Mouse (Mus musculus): ENCODE data around the gene Rdh19. TPM values are rescaled to one million over a fixed set of nuclear protein-coding genes. Genes with fewer than 3 reads are reported as not detected.
"Not testable (repeated sequence)": the region's sequence is repeated elsewhere in the genome, so short reads cannot be mapped to it uniquely, and the experiment has no call there.

Rdh19 gene
- total RNA-seq (2022): not detected

DNA sequence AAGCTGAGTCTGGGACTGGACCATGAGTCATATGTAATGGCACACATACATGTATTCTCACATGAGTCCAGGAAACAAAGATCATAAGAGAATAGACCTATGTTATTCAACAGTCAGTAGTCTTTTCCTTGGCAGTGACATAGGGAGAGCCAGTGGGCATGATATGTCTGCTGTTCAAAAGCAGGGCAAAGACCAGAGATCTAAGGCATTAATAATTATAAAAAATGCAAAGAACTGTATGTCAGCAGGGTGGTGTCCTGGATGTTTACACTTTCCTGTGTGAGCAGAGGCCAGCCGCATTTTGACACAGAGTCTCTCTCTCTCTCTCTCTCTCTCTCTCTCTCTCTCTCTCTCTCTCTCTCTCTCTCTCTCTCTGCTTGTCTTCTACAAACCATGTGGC is at the start of gene Rdh19:
Gene Rdh19 (plus strand): TSS at position 301 of the 400 bp plus-strand sequence.
- no peak for DNase-seq (ENCODE audit: low spot score in 2 of 2)

DNA sequence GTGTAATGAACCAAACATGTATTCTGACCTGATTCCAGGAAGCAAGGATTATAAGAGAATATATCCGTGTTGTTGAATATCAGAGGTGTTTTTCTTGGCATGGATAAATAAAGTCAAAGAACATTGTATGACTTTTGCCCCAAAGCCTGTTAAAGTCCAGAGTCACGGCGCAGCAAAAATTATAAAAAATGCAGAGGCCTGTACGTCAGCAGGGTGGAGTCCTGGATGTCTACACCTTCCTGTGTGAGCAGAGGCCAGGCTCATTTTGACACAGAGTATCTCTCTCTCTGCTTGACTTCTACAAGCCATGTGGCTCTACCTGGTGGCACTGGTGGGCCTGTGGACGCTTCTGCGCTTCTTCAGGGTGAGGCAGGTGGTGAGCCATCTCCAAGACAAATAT is 48.8 kb upstream of the Rdh19 start, which contains the start of gene Rdh16:
Gene Rdh16 (plus strand): TSS at position 262 of the 400 bp plus-strand sequence.
- DNase-seq (ENCODE audit: low spot score in 2 of 2): no peak

DNA sequence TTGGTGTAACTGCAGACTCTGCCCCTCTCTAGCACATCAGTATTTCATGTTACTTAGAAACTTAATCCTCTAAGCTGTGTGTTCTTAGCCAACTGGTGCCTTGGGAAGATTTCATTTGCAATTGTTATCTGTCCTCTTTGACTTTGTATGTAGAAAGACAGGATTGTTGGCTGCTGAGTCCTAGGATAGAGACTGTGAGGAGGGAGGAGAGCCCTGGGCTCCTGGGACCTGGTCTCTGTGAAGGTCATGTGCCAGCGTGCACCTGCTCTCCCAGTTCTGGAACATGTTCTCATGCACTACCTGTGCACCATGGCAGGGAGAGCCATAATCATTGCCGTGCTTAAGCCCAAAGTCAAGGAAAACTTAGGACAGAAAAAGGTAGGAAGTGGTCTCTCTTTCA is 48.1 kb upstream of the Rdh19 start:
- DNase-seq (ENCODE audit: low spot score in 2 of 2): no peak

DNA sequence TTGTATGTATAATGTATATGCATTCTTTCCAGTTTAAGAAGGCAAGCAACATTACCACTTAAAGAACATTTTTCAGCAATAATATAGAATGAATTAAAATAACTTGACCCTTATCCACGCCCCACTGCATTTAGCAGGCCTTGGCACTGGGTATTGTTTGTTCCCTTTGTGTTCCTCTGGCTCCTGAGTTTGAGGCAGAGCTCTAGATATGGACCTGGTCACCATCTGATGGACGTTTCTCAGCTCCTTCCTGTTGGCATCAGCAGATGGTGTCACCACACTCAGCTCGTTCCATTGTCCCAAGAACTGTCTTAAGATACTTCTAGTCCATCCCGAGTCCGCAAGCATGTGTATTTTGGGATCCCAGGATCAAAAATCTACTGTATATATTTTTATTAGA is 47.5 kb upstream of the Rdh19 start:
- no peak for DNase-seq (ENCODE audit: low spot score in 2 of 2)

DNA sequence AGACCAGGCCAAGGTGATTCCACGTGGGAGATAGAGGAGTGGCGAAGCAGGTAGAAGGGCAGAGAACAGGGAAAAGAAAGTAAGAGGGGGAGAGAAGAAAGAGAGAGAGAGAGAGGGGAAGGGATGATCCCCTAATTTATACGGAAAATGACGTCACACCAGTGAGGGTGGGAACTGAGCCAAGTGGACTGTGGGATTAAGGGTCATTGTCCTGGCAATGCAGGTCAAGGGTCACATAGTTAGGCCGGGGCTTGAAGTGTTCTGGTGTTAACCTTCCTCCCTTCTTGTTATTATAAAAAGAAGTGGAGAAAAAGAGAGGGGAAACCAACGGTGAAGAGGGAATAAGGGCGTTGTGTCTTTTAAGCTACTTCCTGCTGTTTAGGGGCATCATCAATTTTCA is 45.3 kb upstream of the Rdh19 start:
- DNase-seq (ENCODE audit: low spot score in 2 of 2): no peak

DNA sequence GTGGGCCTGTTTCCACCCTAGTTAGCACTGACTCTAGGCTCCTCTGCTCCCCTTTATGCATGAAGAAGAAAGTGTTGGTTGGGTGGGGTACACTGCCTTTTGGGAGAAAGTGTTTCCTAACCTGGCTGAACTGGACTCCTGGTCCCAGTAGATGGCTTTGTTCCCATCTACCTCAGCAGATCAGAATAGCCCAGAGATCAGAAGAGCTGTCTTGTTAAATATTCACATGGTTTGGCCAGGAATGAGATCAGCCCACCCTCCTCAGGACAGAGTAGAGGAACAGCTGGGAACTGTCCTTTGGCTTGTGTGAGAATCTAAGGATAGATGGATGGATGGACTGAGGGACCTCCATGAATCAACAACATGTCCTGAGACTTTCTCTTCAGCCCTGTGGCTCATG is 33.8 kb upstream of the Rdh19 start:
- no peak for DNase-seq (ENCODE audit: low spot score in 2 of 2)

DNA sequence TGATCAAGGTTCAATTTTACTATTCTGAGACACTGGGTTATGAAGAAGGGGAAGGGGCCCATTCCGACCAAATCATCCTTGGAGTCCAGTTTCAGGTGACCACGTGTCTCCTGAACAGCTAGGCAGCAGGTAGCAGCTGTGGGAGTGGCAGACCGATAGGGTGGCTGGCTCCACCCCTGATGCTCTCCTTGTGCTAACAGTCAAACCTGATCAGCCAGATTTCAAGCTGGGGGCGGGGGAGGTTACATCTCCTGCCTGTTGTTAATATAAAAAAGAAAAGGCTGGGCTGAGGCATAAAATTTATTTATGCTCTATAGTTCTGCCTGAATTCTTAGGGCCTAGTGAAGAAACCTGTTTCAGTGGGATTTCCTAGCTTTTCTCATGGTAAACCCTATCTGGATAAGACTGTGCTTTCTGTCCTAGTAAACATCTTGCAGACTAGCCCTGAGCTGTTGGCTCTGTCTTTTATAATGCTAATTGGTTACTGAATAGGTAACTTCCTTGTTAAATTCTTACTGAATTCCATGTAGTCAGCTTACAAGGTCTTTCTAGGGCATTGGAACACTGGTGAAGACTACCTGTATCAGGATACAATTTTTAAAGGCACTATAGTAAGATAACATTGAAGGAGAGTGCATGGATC is 32.3 kb upstream of the Rdh19 start:
- not testable (repeated sequence) for DNase-seq (ENCODE audit: low spot score in 2 of 2)

DNA sequence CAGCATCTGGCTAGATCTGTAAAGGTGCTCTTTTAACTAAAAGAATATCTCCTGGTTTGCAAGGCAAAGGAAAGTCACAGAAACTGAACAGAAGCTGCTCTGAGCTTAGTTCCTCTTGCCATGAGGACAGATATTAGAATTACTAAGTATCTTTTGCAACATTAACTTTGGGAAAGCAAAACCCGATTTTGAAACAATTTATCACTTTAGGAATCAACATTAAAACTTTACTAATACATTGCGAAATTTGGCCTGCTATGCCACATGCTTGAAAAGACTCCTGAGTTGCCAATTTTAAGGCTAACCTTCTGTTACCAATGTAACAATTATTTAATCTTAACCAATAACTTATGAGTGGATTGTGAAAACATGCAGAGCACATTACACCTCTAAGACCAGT is 27.9 kb upstream of the Rdh19 start:
- not testable (repeated sequence) for DNase-seq (ENCODE audit: low spot score in 2 of 2)

DNA sequence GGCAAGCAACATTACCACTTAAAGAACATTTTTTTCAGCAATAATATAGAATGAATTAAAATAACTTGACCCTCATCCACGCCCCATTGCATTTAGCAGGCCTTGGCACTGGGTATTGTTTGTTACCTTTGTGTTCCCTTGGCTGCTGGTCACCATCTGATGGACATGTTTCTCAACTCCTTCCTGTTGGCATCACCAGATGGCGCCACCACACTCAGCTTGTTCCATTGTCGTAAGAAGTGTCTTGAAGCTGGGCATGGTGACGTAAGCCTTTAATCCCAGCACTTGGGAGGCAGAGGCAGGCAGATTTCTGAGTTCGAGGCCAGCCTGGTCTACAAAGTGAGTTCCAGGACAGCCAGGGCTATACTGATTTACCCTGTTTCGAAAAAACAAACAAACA is 24.3 kb upstream of the Rdh19 start:
- DNase-seq (ENCODE audit: low spot score in 2 of 2): no peak

DNA sequence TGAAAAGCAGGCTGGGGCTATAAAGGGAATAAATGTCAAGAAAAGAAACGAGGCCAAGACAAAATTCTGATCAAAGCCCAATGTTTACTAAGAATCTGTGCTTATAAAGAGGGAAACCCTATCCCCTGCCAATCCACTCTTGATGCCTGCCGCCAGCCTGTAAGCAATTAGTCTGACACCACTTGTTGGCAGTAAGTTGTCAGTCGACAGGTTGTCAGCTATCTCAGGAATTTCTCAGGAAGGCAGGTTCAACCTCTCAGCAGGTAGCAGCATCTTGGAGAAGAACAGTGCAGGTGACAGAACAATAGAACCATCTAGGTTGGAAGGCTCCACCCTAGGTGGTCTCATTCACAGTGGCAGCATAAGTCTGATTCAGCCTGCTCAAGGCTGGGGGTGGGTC is 20.6 kb upstream of the Rdh19 start:
- no peak for DNase-seq (ENCODE audit: low spot score in 2 of 2)

DNA sequence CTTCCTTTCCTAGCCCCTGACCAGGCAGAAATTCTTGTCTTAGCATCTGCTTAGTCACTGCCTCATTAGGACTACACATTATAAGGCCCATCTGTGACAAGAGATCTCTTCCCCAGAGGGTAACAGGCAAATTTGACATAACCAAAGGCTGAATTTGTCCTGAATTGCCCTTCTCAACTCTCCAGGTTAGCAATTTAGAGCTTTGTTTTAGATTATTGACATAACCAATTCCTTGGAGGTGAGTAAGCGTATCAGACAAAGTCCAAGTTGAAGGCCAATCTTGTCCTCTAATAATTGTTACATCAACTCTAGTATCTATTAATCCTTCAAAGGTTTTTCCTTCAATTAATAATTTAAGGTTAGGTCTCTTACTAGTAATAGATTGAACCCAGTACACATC is 15.5 kb upstream of the Rdh19 start:
- not testable (repeated sequence) for DNase-seq (ENCODE audit: low spot score in 2 of 2)

DNA sequence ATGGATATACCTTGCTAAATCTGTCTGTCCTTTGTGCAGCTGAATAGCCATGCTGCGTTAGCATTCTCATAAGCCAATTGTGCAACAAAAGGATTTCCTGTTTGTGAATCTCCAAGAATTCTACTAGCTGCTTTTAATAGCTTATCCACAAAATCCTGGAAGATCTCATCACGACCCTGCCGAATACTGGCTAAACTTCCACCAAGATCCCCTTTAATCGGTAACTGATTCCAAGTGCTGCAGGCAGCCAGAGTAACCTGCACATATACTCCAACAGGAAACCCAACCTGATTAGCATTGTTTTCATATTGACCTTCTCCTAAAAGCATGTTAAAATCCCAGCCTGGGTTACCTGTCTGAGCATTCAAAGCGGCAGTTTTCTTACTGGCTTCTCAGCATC is 14.4 kb upstream of the Rdh19 start:
- DNase-seq (ENCODE audit: low spot score in 2 of 2): no peak

DNA sequence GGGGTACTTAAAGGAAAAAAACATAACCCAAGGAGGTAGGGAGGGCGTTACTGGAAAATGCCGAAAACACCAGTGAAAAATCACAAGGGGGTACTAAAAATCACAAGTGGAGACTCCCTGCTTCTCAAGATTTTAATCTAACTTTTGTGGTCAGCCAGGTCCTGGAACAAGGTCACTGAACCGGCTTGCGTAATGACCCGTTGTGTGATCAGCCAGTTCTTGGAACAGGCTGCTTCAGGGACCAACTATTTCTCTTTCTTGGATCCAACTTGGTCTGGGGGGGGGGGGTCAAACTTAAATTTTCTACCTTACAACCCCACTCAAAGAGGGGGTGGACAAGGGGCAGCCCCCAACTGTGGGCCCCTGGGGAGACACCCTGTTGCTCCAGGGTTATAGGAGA is 11.9 kb upstream of the Rdh19 start:
- not testable (repeated sequence) for DNase-seq (ENCODE audit: low spot score in 2 of 2)

DNA sequence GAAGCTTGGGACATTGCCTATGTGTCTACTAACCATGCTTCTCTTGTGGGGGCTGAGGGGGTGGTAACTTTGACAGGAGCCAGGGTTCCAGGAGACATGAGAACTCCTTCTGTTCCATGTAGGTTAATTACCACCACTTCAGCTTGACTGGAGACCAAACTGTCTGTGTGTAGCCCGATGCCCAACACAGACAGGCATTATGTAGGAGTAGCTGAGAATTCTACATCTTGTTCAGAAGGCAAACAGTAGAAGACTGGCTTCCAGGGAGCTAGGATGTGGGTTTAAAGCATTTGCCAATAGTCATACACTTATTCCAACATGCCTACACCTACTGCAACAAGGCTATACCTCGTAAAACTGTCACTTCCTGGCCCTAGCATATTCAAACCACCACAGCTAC is 11.2 kb upstream of the Rdh19 start:
- DNase-seq (ENCODE audit: low spot score in 2 of 2): no peak

DNA sequence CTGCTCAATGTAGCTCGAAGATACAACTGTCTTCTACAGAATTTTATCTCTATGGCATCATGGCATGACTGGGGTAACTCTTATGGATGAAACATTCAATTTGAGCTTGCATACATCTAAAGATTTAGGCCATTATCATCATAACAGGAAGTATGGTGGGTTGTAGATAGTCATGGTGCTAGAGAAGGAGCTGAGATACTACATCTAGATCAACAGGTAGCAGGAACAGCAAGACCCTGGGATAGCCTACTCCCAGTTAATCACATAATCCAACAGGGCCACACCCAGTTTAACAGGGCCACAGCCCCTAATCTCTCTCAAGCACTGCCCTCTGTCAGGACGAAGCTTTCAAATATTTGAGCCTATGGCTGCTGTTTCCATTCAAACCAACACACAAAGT is 9.0 kb upstream of the Rdh19 start:
- no peak for DNase-seq (ENCODE audit: low spot score in 2 of 2)

DNA sequence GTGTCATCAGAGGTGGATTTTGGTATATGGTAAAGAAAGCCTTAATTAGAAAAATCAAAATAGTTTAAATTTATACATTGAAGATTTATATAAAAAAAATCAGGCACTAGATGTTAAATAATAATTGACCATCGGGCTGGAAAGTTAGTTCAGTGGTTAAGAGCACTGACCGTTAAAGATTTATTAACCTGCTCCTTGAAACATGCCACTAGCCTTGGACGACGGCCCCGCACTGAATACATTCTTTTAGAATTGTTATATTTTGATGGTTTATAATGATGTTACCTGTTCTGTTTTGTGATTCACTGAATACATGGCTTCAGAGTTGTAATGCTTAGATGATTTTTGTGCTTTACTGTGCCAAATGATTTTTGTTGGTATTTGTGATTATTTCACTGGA is 3.8 kb upstream of the Rdh19 start:
- not testable (repeated sequence) for DNase-seq (ENCODE audit: low spot score in 2 of 2)

DNA sequence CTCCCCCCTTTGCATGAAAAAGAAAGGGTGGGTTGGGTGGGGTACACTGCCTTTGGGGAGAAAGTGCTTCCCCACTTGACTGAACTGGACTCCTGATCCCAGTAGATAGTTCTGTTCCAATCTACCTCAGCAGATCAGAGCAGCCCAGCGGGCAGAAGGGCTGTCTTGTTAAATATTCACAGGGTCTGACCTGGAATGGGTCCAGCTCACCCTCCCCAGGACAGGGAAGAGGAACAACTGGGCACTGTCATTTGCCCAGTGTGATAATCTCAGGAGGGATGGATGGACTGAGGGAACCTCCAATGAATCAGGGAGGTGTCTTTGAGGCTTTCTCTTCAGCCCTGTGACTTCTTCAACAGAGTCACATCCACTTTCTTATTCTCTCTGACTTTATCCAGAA is 1.6 kb upstream of the Rdh19 start:
- DNase-seq (ENCODE audit: low spot score in 2 of 2): no peak

DNA sequence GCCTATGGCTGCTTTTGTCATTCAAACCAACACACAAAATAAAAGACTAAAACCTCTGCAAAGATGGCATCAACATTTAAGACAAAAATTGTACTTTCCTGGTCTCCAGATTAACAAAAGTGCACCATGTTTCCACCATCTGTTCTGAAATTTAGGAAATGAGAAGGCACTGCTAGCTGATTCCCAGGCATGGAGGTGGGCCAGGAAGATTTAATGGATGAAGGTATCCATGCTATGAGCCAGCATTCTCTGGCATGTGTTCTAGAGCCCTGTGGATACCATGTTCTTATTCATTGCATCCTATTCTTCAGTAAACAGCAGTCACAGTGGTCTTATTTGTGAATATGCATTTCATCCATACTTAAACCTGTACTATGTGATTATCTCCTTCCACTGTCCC is 6.6 kb downstream of the Rdh19 start:
- DNase-seq (ENCODE audit: low spot score in 2 of 2): no peak

DNA sequence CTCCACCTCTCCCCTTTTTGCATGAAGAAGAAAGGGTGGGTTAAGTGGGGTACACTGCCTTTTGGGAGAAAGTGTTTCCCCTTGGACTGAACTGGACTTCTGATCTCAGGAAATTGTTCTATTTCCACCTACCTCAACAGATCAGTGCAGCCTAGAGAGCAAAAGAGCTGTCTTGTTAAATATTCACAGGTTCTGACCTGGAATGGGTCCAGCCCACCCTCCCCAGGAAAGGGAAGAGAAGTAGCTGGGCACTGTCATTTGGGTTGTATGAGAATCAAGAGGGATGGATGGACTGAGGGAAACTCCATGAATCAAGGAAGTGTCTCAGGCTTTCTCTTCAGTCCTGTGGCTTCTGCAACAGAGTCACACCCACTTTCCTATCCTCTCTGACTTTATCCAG is 15.2 kb downstream of the Rdh19 start:
- no peak for DNase-seq (ENCODE audit: low spot score in 2 of 2)

DNA sequence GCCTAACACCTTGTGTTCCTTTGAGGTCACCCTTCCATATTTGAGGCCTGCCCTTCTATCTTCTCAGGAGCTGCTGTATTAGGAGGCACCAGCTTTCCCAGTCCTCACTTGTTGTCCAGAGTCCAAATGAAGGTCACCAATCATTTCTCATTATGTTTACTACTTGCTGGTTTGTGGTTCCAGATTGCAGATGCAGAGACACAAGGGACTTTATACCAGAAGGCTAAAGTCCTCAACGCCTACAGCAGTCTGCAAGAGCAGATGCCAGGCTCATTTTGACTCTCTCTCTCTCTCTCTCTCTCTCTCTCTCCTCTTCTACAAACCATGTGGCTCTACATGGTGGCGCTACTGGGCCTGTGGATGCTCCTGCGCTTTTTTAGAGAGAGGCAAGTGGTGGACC is 16.5 kb downstream of the Rdh19 start, which contains the start of gene Rdh16f2:
Gene Rdh16f2 (plus strand): TSS at position 243 of the 400 bp plus-strand sequence.
- no peak for DNase-seq (ENCODE audit: low spot score in 2 of 2)

DNA sequence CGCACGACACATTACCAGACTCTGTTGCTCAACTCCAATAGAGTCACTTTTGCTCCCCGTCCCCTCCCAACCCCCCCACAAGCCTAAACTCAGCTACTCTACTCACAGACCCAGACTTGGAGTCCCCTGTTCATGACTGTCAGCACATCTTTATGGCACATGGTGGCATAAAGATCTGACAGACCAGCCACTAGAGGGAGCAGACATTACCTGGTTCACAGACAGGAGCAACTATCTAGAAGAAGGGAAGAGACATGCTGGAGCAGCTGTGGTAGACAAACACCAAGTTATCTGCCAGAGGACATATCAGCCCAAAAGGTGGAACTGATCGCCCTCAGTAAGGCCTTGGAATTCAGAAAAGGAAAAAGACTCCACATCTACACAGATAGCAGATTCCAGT is 22.8 kb downstream of the Rdh19 start:
- DNase-seq (ENCODE audit: low spot score in 2 of 2): no peak

DNA sequence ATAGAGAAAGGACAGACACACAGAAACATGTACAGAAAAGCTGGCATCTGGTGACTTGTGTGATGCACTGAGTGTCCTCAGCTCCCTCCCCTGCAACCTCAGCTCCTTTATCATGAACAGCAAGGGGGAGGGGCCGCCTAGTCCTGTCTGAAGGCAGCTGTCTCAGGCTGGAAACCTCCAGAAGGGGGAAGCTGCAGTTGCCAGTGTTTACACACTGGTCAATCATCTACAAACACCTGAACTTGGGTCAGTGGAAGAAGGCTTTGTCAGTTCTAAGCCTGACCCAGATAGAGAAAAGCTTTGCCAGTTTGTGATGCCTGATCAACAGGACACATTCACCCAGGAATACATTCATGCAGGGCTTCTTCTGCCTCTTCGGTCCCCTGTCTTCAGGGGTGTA is 28.0 kb downstream of the Rdh19 start:
- DNase-seq (ENCODE audit: low spot score in 2 of 2): no peak

DNA sequence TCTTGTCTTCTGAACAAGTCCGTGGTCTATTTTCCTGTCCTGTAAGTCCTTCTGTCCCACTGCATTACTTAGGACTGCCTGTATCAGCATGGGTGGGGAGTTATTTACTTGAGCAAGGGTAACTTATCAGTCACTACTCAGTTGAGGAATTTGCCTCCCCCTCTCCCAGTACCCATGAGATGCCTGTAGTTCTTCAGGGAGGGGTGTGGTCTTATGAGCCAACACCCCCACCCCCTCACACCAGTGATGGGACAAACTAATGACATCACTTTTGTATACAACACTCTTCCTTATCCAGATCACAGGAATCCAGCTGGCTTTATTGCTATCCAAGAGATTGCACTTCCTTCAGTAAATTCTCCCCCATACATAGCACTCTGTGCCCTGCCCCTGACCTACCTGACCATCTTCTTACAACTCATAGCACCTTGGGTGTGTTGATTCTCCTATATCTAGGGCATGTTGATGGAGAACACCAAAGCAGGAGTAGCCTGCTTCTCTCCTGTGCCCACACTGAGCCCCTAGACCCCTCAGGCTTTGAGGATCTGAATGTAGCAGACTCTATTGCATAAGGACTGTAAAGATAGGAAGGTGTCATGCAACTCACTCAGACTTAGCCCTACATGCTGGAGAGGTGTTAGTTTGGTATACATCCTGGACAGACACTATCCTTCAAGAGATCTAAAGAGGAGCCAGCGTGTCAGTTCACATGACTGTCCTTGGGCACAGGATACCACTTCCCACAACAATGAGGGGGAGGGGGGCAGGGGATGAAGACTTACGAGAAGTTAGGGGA is 28.7 kb downstream of the Rdh19 start:
- DNase-seq (ENCODE audit: low spot score in 2 of 2): no peak
